Mouse (Mus musculus) gastrocnemius, postnatal 25 days (tissue): Measurements from ENCODE around the gene Prima1. TPM values are rescaled to one million over a fixed set of nuclear protein-coding genes. Genes with fewer than 3 reads are reported as not detected.

Experiments used
- DNase-seq: peaks from one replicate; pipeline ENCODE4 v3.0.0; 2022
- total RNA-seq, 2 experiments: library from RNA; stranded (reverse); gene quantifications; 1 replicate in 1 of 2; 2 replicates in 1 of 2; pipeline ENCODE4 v1.2.3; 2021

The Prima1 gene
- total RNA-seq, 2 experiments from 2014 or later, result 20.1 to 21.1 TPM

DNA sequence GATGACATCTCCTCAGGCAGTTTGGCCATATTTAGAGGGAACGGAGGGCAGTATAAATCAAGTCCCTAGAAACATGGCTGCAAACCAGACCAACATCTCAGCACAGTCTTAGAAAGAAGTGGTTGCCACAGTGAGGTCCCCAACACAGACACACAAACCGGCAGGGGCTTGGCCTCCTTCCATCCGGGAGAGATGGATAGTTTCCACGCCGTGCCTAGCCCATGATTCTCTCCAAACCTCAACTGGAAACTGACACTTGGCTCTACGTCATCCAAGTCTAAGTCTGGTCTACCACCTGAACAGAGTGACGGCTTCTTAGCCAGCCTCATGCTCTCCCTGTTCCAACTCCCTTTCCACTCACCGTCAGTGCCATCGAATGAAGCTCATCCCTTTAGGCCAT, 18.3 kb downstream of the Prima1 start:
- peak; percentile 60 for DNase-seq

DNA sequence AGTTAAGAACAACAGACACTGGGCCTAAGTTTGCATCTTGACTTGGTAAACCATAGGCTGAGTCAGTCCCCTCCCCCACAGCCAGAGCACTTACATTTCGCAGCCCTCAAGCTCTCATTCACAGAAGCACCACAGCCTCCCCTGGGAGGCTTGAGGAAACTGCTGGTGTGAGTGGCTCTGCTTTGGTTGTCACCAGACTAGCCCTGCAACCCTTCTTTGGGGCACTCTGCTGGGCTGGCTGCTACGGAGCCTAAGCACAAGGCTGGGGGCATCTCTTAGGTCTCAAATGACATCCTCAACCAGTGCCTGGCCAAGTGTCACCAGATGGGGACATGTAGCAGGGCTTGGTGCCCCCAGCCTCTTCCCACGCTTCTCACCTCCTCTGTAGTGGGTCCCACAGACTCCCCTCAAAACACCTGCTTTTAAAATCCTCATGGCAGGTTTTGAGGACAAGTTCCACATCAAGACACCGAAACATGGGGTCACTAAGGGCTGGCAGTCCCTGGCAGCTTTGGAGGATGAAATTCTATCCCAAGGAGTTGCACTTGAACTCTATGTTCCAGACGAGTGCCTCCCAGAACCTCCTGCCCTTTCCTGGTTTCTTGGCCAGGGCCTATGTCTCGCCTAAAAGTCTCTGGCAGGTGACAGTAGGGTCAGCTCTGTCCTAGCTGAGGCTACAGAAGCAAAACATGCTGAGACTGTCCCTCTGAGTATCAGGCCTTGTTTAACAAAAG, 25.9 kb downstream of the Prima1 start:
- DNase-seq, result peak; percentile 81

DNA sequence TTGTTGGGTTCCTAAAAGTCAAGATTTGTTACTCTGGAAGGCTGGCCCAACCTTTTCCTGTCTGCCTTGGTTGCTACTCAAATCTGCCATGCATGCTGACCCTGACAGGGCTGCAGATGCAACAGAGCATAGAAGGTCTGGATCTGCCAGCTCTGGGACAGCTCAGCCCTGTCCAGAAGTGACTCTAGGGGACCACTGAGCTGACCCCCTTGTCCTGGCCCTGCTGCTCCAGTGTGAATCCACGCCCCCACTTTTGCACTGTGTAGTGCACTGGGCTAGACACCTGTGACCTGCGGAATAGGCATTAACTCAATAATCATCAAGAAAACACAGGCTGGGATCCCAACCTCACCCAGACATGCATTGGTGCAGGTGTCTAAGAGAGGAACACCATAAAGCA, 27.2 kb downstream of the Prima1 start:
- no peak for DNase-seq

DNA sequence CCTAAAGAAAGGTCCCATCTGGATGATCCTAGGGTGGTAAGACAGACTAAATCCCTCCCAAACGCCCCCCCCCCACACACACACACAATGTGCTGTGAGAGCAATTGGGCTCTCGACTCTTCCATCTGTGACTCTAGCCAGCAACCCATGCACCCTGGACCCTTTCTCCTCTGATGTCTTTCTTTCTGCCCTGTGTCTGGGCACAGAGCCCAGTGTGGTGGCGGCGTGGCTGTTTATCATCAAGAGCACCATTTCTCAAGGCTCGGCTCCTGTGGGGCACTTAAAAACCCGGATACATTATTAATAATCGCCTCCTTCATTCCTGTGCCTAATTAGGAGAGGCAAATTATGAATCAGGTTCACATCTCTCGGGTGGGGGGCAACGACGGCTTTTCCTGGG, 27.7 kb downstream of the Prima1 start:
- no peak for DNase-seq

- peak; percentile 46 for DNase-seq
Measured at GRCm38 (mm10) chr12:103213591-103213990, 28.4 kb downstream of the Prima1 start.

DNA sequence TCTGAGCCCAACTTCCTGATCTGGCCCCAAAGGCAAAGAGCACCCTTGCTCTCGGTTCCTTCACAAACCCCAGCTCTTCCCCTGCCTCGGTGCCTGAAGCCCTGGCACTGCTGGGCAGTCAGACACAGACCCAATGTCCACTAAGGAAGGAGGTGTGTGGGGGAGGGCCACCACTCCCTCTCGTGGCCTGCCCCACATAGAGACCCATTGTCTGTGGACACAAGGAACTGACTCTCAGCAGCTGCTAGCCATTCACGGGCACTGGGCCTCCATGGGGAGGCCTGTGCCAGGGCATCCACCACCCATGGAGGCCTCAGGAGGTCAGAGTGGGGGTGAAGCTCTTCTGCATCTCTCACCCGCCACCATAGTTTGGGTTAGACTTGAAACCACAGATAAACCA, 30.9 kb downstream of the Prima1 start:
- DNase-seq, result no peak

- no peak for DNase-seq
Measured at GRCm38 (mm10) chr12:103209581-103209980, 32.4 kb downstream of the Prima1 start.

DNA sequence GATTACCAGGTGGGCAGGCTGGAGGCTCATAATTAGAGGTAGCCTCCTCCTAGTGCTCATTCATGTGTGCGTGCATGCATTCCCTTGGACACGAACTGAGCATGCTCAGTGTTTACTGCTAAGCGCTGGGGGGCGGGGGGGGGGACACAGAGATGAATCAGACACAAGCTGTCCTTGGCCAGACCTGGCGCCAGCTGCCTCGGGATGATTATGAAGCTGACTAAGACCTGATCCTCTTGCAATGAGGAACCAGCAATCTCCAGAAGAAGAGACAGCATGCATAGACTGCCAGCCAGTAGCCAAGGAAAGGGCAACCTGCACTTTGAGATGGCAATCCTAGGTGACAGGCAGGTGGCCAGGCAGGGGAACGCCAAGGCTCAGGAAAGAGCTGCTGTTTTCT, 36.4 kb downstream of the Prima1 start:
- DNase-seq, result peak; percentile 59

DNA sequence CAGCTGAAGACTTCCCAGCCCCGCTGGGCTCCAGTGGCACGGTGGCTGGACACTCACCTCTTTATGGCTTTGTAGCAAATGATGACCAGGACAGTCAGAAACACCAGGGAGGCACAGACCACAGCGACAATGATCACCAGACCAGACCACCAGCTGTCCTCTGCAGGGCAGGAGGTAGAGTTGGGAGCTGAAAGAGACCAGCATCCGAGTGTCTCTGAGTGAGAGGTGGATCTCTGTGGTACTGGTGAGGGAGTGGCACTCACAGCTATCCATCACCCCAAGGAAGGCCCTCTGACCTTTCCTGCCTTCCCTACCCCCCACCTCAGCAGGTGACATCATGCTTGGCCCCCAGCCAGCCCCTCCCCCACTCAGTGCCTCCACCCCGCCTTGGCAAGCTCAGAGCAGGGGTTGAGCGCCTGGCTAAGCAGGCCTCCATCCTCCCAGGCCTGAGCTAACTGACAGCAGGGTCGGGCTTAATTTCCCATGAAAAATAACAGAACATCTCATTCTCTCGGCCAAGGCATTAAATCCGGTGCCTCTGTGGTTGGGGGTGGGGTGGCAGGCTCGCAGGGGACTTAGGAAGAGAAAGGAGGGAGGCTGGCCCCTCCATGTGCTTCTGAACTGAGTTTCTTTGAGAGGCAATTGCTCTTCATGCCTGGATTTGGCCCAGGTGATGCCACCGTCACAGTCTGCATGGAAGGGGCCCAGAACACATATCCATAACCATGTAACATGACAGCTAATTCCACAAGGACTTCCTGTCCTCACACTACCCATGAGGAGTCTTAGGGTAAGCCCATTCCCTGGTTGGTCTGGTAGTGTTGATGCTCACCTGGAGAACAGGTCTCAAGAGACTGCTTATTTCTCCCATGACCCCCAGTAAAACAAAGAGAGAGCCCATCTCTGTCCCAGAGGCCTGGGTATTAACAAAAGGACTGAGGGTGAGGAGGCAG, 39.1 kb downstream of the Prima1 start:
- peak; percentile 45 for DNase-seq

GRCm38 (mm10) chr12:103192996-103193395, 49.0 kb downstream of the Prima1 start:
- DNase-seq, result no peak

DNA sequence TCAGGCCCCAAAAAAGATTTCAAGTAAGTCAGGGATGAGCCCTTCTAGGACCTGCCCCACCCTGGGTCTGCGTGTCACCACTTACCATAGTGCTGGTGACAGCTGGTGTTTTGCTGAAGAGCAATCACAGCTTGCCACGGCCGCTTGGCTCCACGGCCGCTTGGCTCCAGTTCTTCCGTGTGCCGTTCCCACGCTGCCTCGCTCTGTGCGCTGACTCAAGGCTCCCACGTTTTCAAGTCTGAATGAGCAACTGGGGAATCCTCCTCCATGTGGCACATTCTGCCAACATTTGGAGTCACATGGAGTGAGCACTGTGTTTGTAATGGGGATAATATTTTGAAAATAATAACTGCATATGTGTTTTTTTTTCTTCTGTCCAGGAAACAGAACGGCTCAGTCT, 52.2 kb downstream of the Prima1 start:
- no peak for DNase-seq

GRCm38 (mm10) chr12:103188223-103188622, 53.7 kb downstream of the Prima1 start:
- DNase-seq, result no peak

DNA sequence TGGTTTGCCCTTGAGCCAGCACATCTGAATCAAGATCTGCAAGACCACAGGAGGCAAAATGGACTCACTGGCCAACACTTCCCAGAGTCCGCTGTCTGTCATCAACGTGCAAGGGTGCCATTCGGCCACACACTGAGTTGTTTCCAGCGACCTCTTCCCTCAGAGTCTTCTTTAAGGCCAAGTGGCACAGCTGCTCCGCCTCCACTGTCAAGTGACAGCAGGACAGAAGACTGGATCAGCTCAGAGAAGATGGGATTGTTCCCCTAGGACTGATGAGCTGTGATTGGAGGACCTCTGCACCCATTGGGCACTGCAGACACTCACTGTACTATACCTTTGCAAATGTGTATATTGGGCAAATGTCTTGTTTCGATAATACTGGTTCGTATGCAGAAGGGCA, 54.9 kb downstream of the Prima1 start:
- DNase-seq, result no peak

GRCm38 (mm10) chr12:103183057-103183456, 58.9 kb downstream of the Prima1 start:
- no peak for DNase-seq

- no peak for DNase-seq
Measured at GRCm38 (mm10) chr12:103168892-103169291, 73.1 kb downstream of the Prima1 start.

- no peak for DNase-seq
Measured at GRCm38 (mm10) chr12:103164101-103165030, 77.6 kb downstream of the Prima1 start.

- no peak for DNase-seq
Measured at GRCm38 (mm10) chr12:103163596-103163995, 78.4 kb downstream of the Prima1 start.

GRCm38 (mm10) chr12:103160721-103161120, 81.2 kb downstream of the Prima1 start:
- no peak for DNase-seq

- DNase-seq, result no peak
Measured at GRCm38 (mm10) chr12:103159016-103159415, 82.9 kb downstream of the Prima1 start.

- DNase-seq, result no peak
Measured at GRCm38 (mm10) chr12:103157129-103157910, 84.6 kb downstream of the Prima1 start.

GRCm38 (mm10) chr12:103155406-103155805, 86.5 kb downstream of the Prima1 start:
- no peak for DNase-seq
